Mouse (Mus musculus) adrenal gland, postnatal 4 days (tissue): ENCODE measurements around the gene Rcan1. TPM values are rescaled to one million over a fixed set of nuclear protein-coding genes. Genes with fewer than 3 reads are reported as not detected.
"Not testable (repeated sequence)": the region's sequence is repeated elsewhere in the genome, so short reads cannot be mapped to it uniquely, and the experiment has no call there.

Experiments used
- DNase-seq, 2 experiments: peaks; one replicate each; pipeline ENCODE4 v3.0.0; 2021 to 2022; ENCODE audit warnings: low spot score in 2 of 2, mixed read lengths in 2 of 2
- total RNA-seq, 2 experiments: library from RNA; stranded (reverse); gene quantifications; 2 replicates each; pipeline ENCODE4 v1.2.3; 2021

The Rcan1 gene
- total RNA-seq, 2 experiments from 2014 or later: 19.1 to 19.2 TPM

DNA sequence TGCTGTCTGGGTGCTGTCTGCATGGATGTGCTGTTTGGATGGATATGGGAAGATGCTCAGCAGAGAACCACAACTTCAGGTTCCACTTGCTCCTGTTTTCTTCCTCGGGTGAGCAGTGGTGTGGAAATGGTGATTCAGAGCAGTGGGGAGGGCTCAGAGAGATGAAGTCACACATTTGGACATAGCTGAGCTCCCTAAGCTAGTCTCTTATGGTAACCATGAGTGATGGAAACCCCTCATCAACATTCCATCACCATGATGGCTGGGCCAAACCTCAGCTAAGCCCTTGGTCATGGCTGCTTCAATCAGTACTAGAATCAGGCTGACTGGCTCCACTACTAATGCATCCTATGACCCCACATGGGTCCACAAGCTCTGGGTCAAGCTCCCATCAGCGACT is 30.9 kb downstream of the Rcan1 start:
- DNase-seq: no peak

- no peak for DNase-seq
These were observed 35.2 kb downstream of the Rcan1 start for GRCm38 (mm10) chr16:92435431-92435985.

DNA sequence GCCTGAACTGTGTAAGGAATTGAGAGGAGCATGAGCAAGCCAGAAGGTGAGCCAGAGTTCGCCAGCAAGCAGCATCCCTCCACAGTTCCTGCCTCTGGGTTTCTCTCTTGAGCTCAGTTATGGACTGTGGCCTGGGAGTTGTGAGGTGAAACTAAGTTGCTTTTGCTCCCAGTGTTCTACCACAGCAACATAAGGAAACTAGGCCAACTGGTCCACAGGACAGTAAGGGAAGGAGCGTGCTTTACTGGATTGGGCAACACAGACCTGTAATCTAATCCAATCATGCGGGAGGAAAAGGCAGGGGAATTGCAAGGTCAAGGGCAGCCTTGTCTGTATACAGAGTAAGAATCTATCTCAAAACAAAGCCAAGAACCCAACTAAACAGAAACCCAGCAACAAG is 37.5 kb downstream of the Rcan1 start:
- no peak for DNase-seq

GRCm38 (mm10) chr16:92430731-92431130 is 39.9 kb downstream of the Rcan1 start:
- DNase-seq: no peak

- DNase-seq: no peak
These were observed 42.3 kb downstream of the Rcan1 start for GRCm38 (mm10) chr16:92428197-92428950.

- no peak for DNase-seq
These were observed 44.0 kb downstream of the Rcan1 start for GRCm38 (mm10) chr16:92426708-92427107.

DNA sequence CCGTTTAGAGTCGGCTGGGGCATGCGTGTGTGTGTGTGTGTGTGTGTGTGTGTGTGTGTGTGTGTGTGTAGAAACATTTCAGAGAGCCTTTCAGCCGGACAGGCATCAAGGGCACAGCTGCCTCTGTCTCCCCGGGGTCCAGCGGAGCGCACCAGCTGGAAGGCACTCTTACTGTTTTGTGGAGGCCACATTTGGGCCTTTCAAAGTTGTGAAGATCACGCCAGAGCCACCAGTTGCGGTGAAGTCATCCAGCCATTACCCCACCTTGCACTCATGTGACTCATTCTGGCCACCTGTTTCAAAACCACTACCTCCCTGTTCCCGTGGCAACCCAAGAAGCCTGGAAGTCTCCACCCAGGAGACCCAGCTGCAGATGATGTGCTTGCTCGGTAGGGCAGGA is 44.8 kb downstream of the Rcan1 start:
- DNase-seq: no peak

GRCm38 (mm10) chr16:92423363-92423762 is 47.3 kb downstream of the Rcan1 start:
- DNase-seq: no peak

DNA sequence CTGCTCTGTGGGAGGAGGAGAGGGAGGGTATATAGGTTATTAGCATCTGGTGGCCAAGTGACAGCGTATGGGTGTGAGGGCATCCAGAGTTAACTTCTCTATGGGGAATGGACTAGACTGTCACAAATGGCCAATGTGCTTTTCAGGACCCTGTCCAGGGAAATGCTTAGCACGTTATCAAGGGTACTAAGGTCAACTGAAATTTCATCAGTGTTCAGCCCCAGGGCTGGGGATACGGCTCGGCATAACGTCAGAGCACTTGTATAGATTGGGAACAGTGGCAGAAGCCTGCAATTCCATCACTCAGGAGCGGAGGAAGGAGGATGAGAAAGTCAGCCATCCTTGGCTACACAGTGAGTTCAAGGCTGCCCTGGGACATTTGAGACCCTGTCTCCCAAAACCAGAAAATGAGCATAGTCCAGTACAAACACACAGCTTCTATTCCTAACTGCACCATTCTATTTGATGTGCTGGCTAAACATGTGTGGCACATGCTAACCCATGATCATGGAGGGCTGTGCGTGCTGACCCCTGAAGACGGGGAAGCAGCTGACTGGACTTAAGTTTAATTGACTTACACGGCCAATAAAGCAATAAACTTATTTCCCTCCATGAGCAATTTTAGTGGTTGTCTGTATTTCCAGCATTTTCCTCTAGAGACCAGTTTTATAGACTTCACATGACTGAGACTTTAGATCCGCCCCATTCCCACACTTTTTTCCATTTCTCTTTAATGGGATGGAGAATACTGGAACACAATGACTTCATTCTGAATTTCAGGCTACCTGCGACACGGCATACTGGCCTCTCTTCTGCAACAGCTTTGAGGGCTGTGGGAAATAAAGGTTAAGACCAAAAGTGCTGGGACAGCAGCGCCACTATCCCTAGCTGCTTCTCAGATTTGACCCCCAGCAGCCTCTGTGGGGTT is 48.0 kb downstream of the Rcan1 start:
- DNase-seq: no peak

GRCm38 (mm10) chr16:92421147-92421934 is 49.3 kb downstream of the Rcan1 start:
- no peak for DNase-seq

GRCm38 (mm10) chr16:92420641-92421040 is 50.0 kb downstream of the Rcan1 start:
- DNase-seq: no peak

GRCm38 (mm10) chr16:92419099-92419498 is 51.6 kb downstream of the Rcan1 start:
- no peak for DNase-seq

DNA sequence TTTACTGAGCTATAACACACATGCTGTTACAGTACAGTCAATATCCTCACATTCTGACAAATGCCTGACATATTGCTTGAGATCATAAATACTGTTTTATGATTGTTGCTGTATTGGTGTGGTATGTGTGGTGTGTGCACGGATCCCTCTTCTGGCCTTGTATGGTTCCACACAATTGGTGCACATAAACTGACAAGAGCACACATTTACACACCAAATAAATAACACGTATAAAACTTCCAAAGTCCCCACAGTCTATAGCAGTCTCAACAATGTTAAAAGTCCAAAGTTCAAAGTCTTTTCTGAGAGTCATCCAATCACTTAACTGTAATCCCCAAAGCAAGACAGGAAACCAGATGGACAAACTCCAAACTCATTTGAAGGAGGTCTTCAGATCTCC is 53.4 kb downstream of the Rcan1 start:
- no peak for DNase-seq

- no peak for DNase-seq
These were observed 55.0 kb downstream of the Rcan1 start for GRCm38 (mm10) chr16:92415702-92416118.

DNA sequence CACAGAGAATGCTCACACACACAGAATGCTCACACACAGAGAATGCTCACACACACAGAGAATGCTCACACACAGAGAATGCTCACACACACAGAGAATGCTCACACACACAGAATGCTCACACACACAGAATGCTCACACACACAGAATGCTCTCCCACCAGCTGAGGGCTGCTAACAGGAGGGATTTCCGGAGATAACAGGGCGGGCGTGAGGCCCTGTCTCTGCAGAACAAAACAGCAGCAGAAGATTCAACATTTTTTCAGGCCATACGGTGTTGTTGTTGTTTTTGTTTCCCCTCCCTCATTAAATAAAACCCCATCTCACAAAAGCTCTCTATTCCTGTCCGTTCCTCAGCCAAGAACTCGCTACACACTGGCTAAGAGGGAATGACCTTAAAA is 55.6 kb downstream of the Rcan1 start:
- not testable (repeated sequence) for DNase-seq

GRCm38 (mm10) chr16:92412888-92413287 is 57.8 kb downstream of the Rcan1 start:
- no peak for DNase-seq

- no peak for DNase-seq
These were observed 58.5 kb downstream of the Rcan1 start for GRCm38 (mm10) chr16:92411981-92412706.

DNA sequence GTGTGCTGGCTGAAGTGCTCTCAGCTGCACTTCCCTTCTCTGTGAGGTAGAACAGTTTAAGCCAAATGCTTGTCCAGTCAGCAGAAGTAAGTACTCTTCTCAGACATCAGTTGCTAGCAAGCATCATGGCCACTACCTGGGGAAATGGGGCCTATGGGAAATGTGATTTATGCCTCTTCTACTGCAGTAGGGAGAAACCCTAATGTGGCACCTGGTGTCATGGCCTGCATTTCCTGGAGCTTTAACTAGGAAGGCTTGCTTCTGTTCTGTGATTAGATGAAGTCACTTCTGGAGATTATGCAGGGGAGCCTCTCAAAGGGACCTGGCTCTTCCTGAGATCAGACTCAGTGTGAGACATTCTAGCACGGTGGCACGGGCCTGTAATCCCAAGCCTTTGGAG is 60.3 kb downstream of the Rcan1 start:
- no peak for DNase-seq

DNA sequence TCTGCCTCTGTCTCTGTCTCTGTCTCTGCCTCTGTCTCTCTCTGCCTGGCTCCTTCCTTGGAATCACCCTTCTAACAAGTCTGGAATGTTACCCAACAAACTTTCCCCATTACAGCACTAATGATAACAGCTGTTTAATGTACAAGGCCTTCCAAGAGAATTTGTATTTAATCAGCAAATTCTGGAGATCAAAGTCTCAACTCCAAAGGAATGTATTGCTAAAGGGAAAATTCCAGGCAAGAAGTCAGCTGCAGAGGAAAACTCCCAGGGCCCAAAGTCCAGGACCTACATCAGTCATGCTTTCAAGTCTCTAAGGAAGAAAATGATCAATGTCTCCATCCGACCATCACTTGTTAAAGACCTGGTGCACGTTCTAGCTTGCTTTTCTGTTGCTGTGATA is 62.8 kb downstream of the Rcan1 start:
- no peak for DNase-seq

GRCm38 (mm10) chr16:92404141-92404540 is 66.5 kb downstream of the Rcan1 start:
- no peak for DNase-seq
